Mouse (Mus musculus): ENCODE measurements around the gene Zfp653. TPM values are rescaled to one million over a fixed set of nuclear protein-coding genes. Genes with fewer than 3 reads are reported as not detected.
A peak's percentile ranks its signal among the peaks of the same experiment; 100 is the strongest.

Gene Zfp653
- polyA plus RNA-seq, 1 experiment: 13.2 TPM

- H3K4me1 ChIP-seq (ENCODE audit: control insufficient read depth, insufficient read depth, insufficient read length, low read length): peaks cover 15% of the 10 kb centered on the region
- no peak for TF ChIP-seq POLR2A (IDR thresholded peaks at IDR 0.05; ENCODE audit: low read depth, low read length)
- no peak for TF ChIP-seq CTCF (IDR thresholded peaks at IDR 0.05; ENCODE audit: extremely low read depth, insufficient read length, insufficient replicate concordance, low read depth, low read length)
- H3K27ac ChIP-seq (ENCODE audit: insufficient read depth, low read depth, low read length): no peak overlapping the region
- H3K36me3 ChIP-seq (ENCODE audit: control insufficient read depth, insufficient read depth, low read length): peaks cover 7% of the 10 kb centered on the region; the same call in 1 of the 2 replicates
- WGBS: 95% methylated on average over 9 of the region's 9 CpGs
- H3K27me3 ChIP-seq (ENCODE audit: control insufficient read depth, insufficient read depth, low read length): peaks cover 13% of the 10 kb centered on the region
- no peak overlapping the region for H3K4me3 ChIP-seq (ENCODE audit: low read depth, low read length)
These were observed 14.1 kb downstream of the Zfp653 start for GRCm38 (mm10) chr9:22057031-22057517.

- TF ChIP-seq POLR2A (IDR thresholded peaks at IDR 0.05; ENCODE audit: low read depth, low read length) (no peak), CTCF (IDR thresholded peaks at IDR 0.05; ENCODE audit: extremely low read depth, insufficient read length, insufficient replicate concordance, low read depth, low read length) (no peak)
- H3K27ac ChIP-seq (ENCODE audit: insufficient read depth, low read depth, low read length): no peak overlapping the region
- H3K4me1 ChIP-seq (ENCODE audit: control insufficient read depth, insufficient read depth, insufficient read length, low read length): peaks cover 15% of the 10 kb centered on the region
- 42% methylated on average over 9 of the region's 9 CpGs for WGBS
- peaks cover 20% of the 10 kb centered on the region for H3K27me3 ChIP-seq (ENCODE audit: control insufficient read depth, insufficient read depth, low read length)
- no peak overlapping the region for H3K4me3 ChIP-seq (ENCODE audit: low read depth, low read length)
- peaks cover 7% of the 10 kb centered on the region; the same call in 1 of the 2 replicates for H3K36me3 ChIP-seq (ENCODE audit: control insufficient read depth, insufficient read depth, low read length)
These were observed 14.8 kb downstream of the Zfp653 start for GRCm38 (mm10) chr9:22056303-22056910.

- Histone ChIP-seq H3K4me1 (ENCODE audit: control insufficient read depth, insufficient read depth, insufficient read length, low read length) (peaks cover 21% of the 10 kb centered on the region), H3K4me3 (ENCODE audit: low read depth, low read length) (0 out of 2 replicates have a peak overlapping the region, but pooled peaks have one; percentile 3), H3K36me3 (ENCODE audit: control insufficient read depth, insufficient read depth, low read length) (peaks cover 7% of the 10 kb centered on the region; the same call in 1 of the 2 replicates), H3K27me3 (ENCODE audit: control insufficient read depth, insufficient read depth, low read length) (peaks cover 26% of the 10 kb centered on the region), H3K27ac (ENCODE audit: insufficient read depth, low read depth, low read length) (no peak overlapping the region)
- no peak for TF ChIP-seq POLR2A (IDR thresholded peaks at IDR 0.05; ENCODE audit: low read depth, low read length)
- TF ChIP-seq CTCF (IDR thresholded peaks at IDR 0.05; ENCODE audit: extremely low read depth, insufficient read length, insufficient replicate concordance, low read depth, low read length): no peak
- 19% methylated on average over 29 of the region's 29 CpGs for WGBS
These were observed 15.5 kb downstream of the Zfp653 start for GRCm38 (mm10) chr9:22055713-22056112.

- Histone ChIP-seq H3K27me3 (ENCODE audit: control insufficient read depth, insufficient read depth, low read length) (peaks cover 36% of the 10 kb centered on the region), H3K27ac (ENCODE audit: insufficient read depth, low read depth, low read length) (no peak overlapping the region), H3K36me3 (ENCODE audit: control insufficient read depth, insufficient read depth, low read length) (peaks cover 7% of the 10 kb centered on the region; the same call in 1 of the 2 replicates), H3K4me3 (ENCODE audit: low read depth, low read length) (peak overlapping the region; percentile 2; the same call in 1 of the 2 replicates), H3K4me1 (ENCODE audit: control insufficient read depth, insufficient read depth, insufficient read length, low read length) (peaks cover 27% of the 10 kb centered on the region)
- WGBS: 2% methylated on average over 32 of the region's 32 CpGs
- no peak for TF ChIP-seq POLR2A (IDR thresholded peaks at IDR 0.05; ENCODE audit: low read depth, low read length)
- TF ChIP-seq CTCF (IDR thresholded peaks at IDR 0.05; ENCODE audit: extremely low read depth, insufficient read length, insufficient replicate concordance, low read depth, low read length): peak; percentile 63; the same call in 1 of the 2 replicates
These were observed 16.6 kb downstream of the Zfp653 start for GRCm38 (mm10) chr9:22054411-22055076.

- 29% methylated on average over 7 of the region's 7 CpGs for WGBS
- peaks cover 36% of the 10 kb centered on the region for H3K27me3 ChIP-seq (ENCODE audit: control insufficient read depth, insufficient read depth, low read length)
- H3K36me3 ChIP-seq (ENCODE audit: control insufficient read depth, insufficient read depth, low read length): peaks cover 6% of the 10 kb centered on the region; the same call in 1 of the 2 replicates
- peaks cover 35% of the 10 kb centered on the region for H3K4me1 ChIP-seq (ENCODE audit: control insufficient read depth, insufficient read depth, insufficient read length, low read length)
- TF ChIP-seq POLR2A (IDR thresholded peaks at IDR 0.05; ENCODE audit: low read depth, low read length) (no peak), CTCF (IDR thresholded peaks at IDR 0.05; ENCODE audit: extremely low read depth, insufficient read length, insufficient replicate concordance, low read depth, low read length) (no peak)
- H3K4me3 ChIP-seq (ENCODE audit: low read depth, low read length): no peak overlapping the region
- H3K27ac ChIP-seq (ENCODE audit: insufficient read depth, low read depth, low read length): no peak overlapping the region
These were observed 17.5 kb downstream of the Zfp653 start for GRCm38 (mm10) chr9:22053657-22054056.

GRCm38 (mm10) chr9:22051958-22052254 lies 19.3 kb downstream of the Zfp653 start, which contains the start of gene Elavl3:
Gene Elavl3 (minus strand): TSS chr9:22052023.
- Histone ChIP-seq H3K36me3 (ENCODE audit: control insufficient read depth, insufficient read depth, low read length) (no peaks in the 10 kb centered on the region), H3K4me3 (ENCODE audit: low read depth, low read length) (peak within 1 kb of the TSS; percentile 33), H3K27me3 (ENCODE audit: control insufficient read depth, insufficient read depth, low read length) (peaks cover 36% of the 10 kb centered on the region), H3K27ac (ENCODE audit: insufficient read depth, low read depth, low read length) (no peak within 1 kb of the TSS), H3K4me1 (ENCODE audit: control insufficient read depth, insufficient read depth, insufficient read length, low read length) (peaks cover 38% of the 10 kb centered on the region)
- WGBS: 2% methylated on average over 27 of the region's 28 CpGs
- no peak for TF ChIP-seq POLR2A (IDR thresholded peaks at IDR 0.05; ENCODE audit: low read depth, low read length)
- no peak for TF ChIP-seq CTCF (IDR thresholded peaks at IDR 0.05; ENCODE audit: extremely low read depth, insufficient read length, insufficient replicate concordance, low read depth, low read length)

Data from small intestine, adult 2 months (tissue).